ENCODE assay signal across 8 mouse cellular contexts in the genomic region with DNA sequence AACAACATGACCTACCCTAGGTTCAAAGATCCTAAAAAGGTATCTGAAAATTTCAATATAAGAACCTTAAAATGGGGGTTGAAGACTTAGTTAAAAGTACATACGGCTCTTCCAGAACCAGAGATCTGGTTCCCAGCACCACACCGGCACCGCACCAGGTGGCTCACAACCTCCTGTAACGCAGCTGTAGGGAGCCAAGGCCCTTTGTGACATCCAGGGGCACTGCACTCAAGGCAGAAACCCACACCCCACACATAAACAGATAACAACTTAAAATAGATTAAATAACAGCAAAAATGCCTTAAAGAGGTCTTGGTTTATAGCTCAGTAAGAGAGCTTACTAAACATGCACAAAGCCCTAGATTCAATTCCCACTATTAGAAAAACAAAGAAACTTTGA. TPM values are rescaled to one million over a fixed set of nuclear protein-coding genes. Genes with fewer than 3 reads are reported as not detected.
DNase-seq lines count a peak whose midpoint lies in the region; ATAC-seq and TF ChIP-seq lines count a peak whose summit lies in the region.

No protein-coding gene starts in this region.

- H3K27me3 ChIP-seq in limb, embryonic 10.5 days (ENCODE audit: low read depth, poor library complexity, severe bottlenecking) = no peaks in the 10 kb centered on the region
- H3K27me3 ChIP-seq in small intestine, adult 2 months (ENCODE audit: control insufficient read depth, insufficient read depth, low read length) = no peaks in the 10 kb centered on the region

- TF ChIP-seq CTCF in small intestine, adult 2 months (IDR thresholded peaks at IDR 0.05; ENCODE audit: extremely low read depth, insufficient read length, insufficient replicate concordance, low read depth, low read length) = no peak

- peak overlapping the region; percentile 95 for H3K4me3 ChIP-seq in limb, embryonic 10.5 days
- peak overlapping the region; percentile 16; the same call in 1 of the 2 replicates for H3K4me3 ChIP-seq in small intestine, adult 2 months (ENCODE audit: low read depth, low read length)

- peak; percentile 9 for DNase-seq in CD4-positive, CD25-positive, alpha-beta regulatory T cell, adult 2 months (ENCODE audit: low read depth, low spot score)
- DNase-seq in retina, embryonic 14.5 days (ENCODE audit: low spot score) = peak; percentile 12
- no peak for DNase-seq in retina, postnatal 1 day
- DNase-seq in limb, embryonic 10.5 days (ENCODE audit: low spot score) = peak; percentile 38
- DNase-seq in gastrocnemius, postnatal 36 days = no peak
- DNase-seq in layer of hippocampus, postnatal 25 days (ENCODE audit: extremely low spot score in 1 of 2, low spot score in 1 of 2) = no peak

- intact Hi-C loops in gastrocnemius, postnatal 36 days (cut with DNase I) = no loop called here

- WGBS in limb, embryonic 10.5 days = 26% methylated on average over 4 of the region's 4 CpGs
- WGBS in small intestine, adult 2 months = 62% methylated on average over 4 of the region's 4 CpGs

- H3K27ac ChIP-seq in limb, embryonic 10.5 days = peak overlapping the region; percentile 99
- H3K27ac ChIP-seq in small intestine, adult 2 months (ENCODE audit: insufficient read depth, low read depth, low read length) = no peak overlapping the region

- no peak for TF ChIP-seq POLR2A in small intestine, adult 2 months (IDR thresholded peaks at IDR 0.05; ENCODE audit: low read depth, low read length)

- H3K36me3 ChIP-seq in limb, embryonic 10.5 days = peaks cover 45% of the 10 kb centered on the region
- H3K36me3 ChIP-seq in small intestine, adult 2 months (ENCODE audit: control insufficient read depth, insufficient read depth, low read length) = peaks cover 4% of the 10 kb centered on the region; the same call in 1 of the 2 replicates

- ATAC-seq in CD4-positive, CD25-positive, alpha-beta regulatory T cell, adult 4 months = no peak

- H3K4me1 ChIP-seq in limb, embryonic 10.5 days = peaks cover 18% of the 10 kb centered on the region
- peaks cover 4% of the 10 kb centered on the region; the same call in 1 of the 2 replicates for H3K4me1 ChIP-seq in small intestine, adult 2 months (ENCODE audit: control insufficient read depth, insufficient read depth, insufficient read length, low read length)

- no peaks in the 10 kb centered on the region for H3K9me3 ChIP-seq in limb, embryonic 10.5 days (replicated peaks)

RNA-seq across cellular contexts. Expression of a gene that starts 1.3 kb away (rescaled TPM):
- polyA plus RNA-seq in CD4-positive, CD25-positive, alpha-beta regulatory T cell, adult 4 months (2017; shearing (Covaris generic)) = 10 to 100 TPM; 44.4 to 58.5 TPM
- polyA plus RNA-seq in limb, embryonic 10.5 days (2016; fragmentation: Nextera tagmentation; extraction: Ambion mirVana) = 128 and 162 TPM in 2 replicates
- 0.48 and 0.75 TPM in 2 replicates for polyA plus RNA-seq in small intestine, adult 2 months (2012; rRNA removed)
- total RNA-seq in gastrocnemius, postnatal 36 days (2021) = 10 to 100 TPM; 14.0 to 16.2 TPM
- total RNA-seq in layer of hippocampus, postnatal 25 days (2021) = 10 to 100 TPM; 40.7 to 48.8 TPM

RNA-seq across cellular contexts. Expression of a gene that starts 27.4 kb away (rescaled TPM):
- 10 to 100 TPM; 28.2 to 29.8 TPM for polyA plus RNA-seq in CD4-positive, CD25-positive, alpha-beta regulatory T cell, adult 4 months (2017; shearing (Covaris generic))
- polyA plus RNA-seq in limb, embryonic 10.5 days (2016; fragmentation: Nextera tagmentation; extraction: Ambion mirVana) = 17.7 and 23.6 TPM in 2 replicates
- polyA plus RNA-seq in small intestine, adult 2 months (2012; rRNA removed) = 1.2 and 2.3 TPM in 2 replicates
- total RNA-seq in gastrocnemius, postnatal 36 days (2021) = 1 to 10 TPM; 6.1 to 8.2 TPM
- total RNA-seq in layer of hippocampus, postnatal 25 days (2021) = 10 to 100 TPM; 25.5 to 32.8 TPM

RNA-seq across cellular contexts. Expression of a gene that starts 60.0 kb away (rescaled TPM):
- polyA plus RNA-seq in CD4-positive, CD25-positive, alpha-beta regulatory T cell, adult 4 months (2017; shearing (Covaris generic)) = 10 to 100 TPM; 21.6 to 27.6 TPM
- polyA plus RNA-seq in limb, embryonic 10.5 days (2016; fragmentation: Nextera tagmentation; extraction: Ambion mirVana) = 21.1 and 26.7 TPM in 2 replicates
- polyA plus RNA-seq in small intestine, adult 2 months (2012; rRNA removed) = 0.18 and 0.51 TPM in 2 replicates
- 1 to 10 TPM; 7.6 to 9.4 TPM for total RNA-seq in gastrocnemius, postnatal 36 days (2021)
- total RNA-seq in layer of hippocampus, postnatal 25 days (2021) = 10 to 100 TPM; 26.7 to 30.6 TPM

Comparison
In these comparisons a context has a peak if more than half of its experiments do, and no peak if none do; other contexts are left out.
1. DNase-seq: peak in CD4-positive, CD25-positive, alpha-beta regulatory T cell, adult 2 months (single experiment), retina, embryonic 14.5 days (single experiment) and limb, embryonic 10.5 days (single experiment); none in retina, postnatal 1 day (single experiment), gastrocnemius, postnatal 36 days (0 of 2) and layer of hippocampus, postnatal 25 days (0 of 2).
2. RNA of a gene that starts 1.3 kb away (polyA plus RNA-seq): 128 to 162 TPM in limb, embryonic 10.5 days and 44.4 to 58.5 TPM in CD4-positive, CD25-positive, alpha-beta regulatory T cell, adult 4 months; 0.48 to 0.75 TPM in small intestine, adult 2 months; every median in the first group is over 10 times any median in the second.
3. RNA of a gene that starts 60.0 kb away (polyA plus RNA-seq): 21.6 to 27.6 TPM in CD4-positive, CD25-positive, alpha-beta regulatory T cell, adult 4 months and 21.1 to 26.7 TPM in limb, embryonic 10.5 days; 0.18 to 0.51 TPM in small intestine, adult 2 months; every median in the first group is over 10 times any median in the second.